Mouse (Mus musculus) MEL (cell line): ENCODE data around the gene Smc4. TPM values are rescaled to one million over a fixed set of nuclear protein-coding genes. Genes with fewer than 3 reads are reported as not detected.
A peak's percentile ranks its signal among the peaks of the same experiment; 100 is the strongest.

ENCODE experiments used
- DNase-seq: peaks from one replicate; pipeline ENCODE4 v3.0.0; 2011; ENCODE audit warnings: low read depth, low spot score
- H3K27ac ChIP-seq: 2 replicates; pipeline ENCODE4 v1.5.1; 2012; ENCODE audit warnings: low read depth, mild to moderate bottlenecking, control low read depth, low read length, moderate library complexity; ENCODE audit not compliant: control insufficient read depth
- H3K27me3 ChIP-seq, 2 experiments: fragments of 150-350 bp in 1 of 2; sonication (generic) in 1 of 2; 2 replicates each; pipeline ENCODE4 v1.6.1; 2012; ENCODE audit warnings: low read length in 2 of 2, mild to moderate bottlenecking in 2 of 2, improper control_type of control experiment in 1 of 2, moderate library complexity in 1 of 2; ENCODE audit not compliant: insufficient read depth in 2 of 2, control insufficient read depth in 1 of 2
- H3K36me3 ChIP-seq, 2 experiments: 2 replicates each; pipeline ENCODE4 v1.6.1; 2012 to 2014; ENCODE audit warnings: low read length in 2 of 2, improper control_type of control experiment in 1 of 2, inconsistent platforms in 1 of 2, mild to moderate bottlenecking in 1 of 2; ENCODE audit not compliant: insufficient read depth in 2 of 2, control insufficient read depth in 1 of 2
- H3K4me1 ChIP-seq, 2 experiments: fragments of 150-350 bp in 1 of 2; sonication (generic) in 1 of 2; 2 replicates each; pipeline ENCODE4 v1.6.1; 2012; ENCODE audit warnings: low read length in 2 of 2, improper control_type of control experiment in 1 of 2, mild to moderate bottlenecking in 1 of 2; ENCODE audit not compliant: insufficient read depth in 2 of 2, control insufficient read depth in 1 of 2
- H3K4me3 ChIP-seq, 2 experiments: fragments of 150-350 bp in 1 of 2; sonication (generic) in 1 of 2; 2 replicates each; pipeline ENCODE4 v1.5.1; 2012; ENCODE audit warnings: low read depth in 2 of 2, low read length in 2 of 2, mild to moderate bottlenecking in 2 of 2, moderate library complexity in 2 of 2, control low read depth in 1 of 2, improper control_type of control experiment in 1 of 2; ENCODE audit not compliant: control insufficient read depth in 1 of 2, insufficient read depth in 1 of 2
- H3K79me2 ChIP-seq: 2 replicates; pipeline ENCODE4 v1.6.1; 2012; ENCODE audit warnings: mild to moderate bottlenecking, low read length, moderate library complexity; ENCODE audit not compliant: control insufficient read depth, poor library complexity, insufficient read depth
- H3K9ac ChIP-seq: 2 replicates; pipeline ENCODE4 v1.6.1; 2012; ENCODE audit warnings: low read depth, mild to moderate bottlenecking, control low read depth, low read length, moderate library complexity; ENCODE audit not compliant: control insufficient read depth, poor library complexity, severe bottlenecking
- H3K9me3 ChIP-seq: fragments of 150-350 bp; sonication (generic); replicated peaks from 2 replicates; pipeline ENCODE4 v1.6.1; 2012; ENCODE audit warnings: mild to moderate bottlenecking, low read length, improper control_type of control experiment, moderate library complexity; ENCODE audit not compliant: insufficient read depth
- BHLHE40 ChIP-seq: IDR thresholded peaks from 2 replicates; pipeline ENCODE4 v1.6.1; 2012; ENCODE audit warnings: low read depth, mild to moderate bottlenecking, inconsistent platforms, low read length, improper control_type of control experiment, borderline replicate concordance
- CHD1 ChIP-seq: IDR thresholded peaks from 2 replicates; pipeline ENCODE4 v1.6.1; 2012; ENCODE audit warnings: low read depth, mild to moderate bottlenecking, inconsistent platforms, low read length, improper control_type of control experiment
- CHD2 ChIP-seq: IDR thresholded peaks from 2 replicates; pipeline ENCODE4 v1.6.1; 2011; ENCODE audit warnings: low read length, improper control_type of control experiment
- CTCF ChIP-seq, 3 experiments: IDR thresholded peaks in 2 of 3; conservative IDR thresholded peaks in 1 of 3; 2 replicates each; pipeline ENCODE4 v1.5.1; 2011 to 2012; ENCODE audit warnings: low read length in 3 of 3, low read depth in 2 of 3, mild to moderate bottlenecking in 2 of 3, improper control_type of control experiment in 1 of 3, inconsistent platforms in 1 of 3, mixed read lengths in 1 of 3, moderate library complexity in 1 of 3; ENCODE audit not compliant: control insufficient read depth in 1 of 3, insufficient read depth in 1 of 3, poor library complexity in 1 of 3, severe bottlenecking in 1 of 3
- E2F4 ChIP-seq: IDR thresholded peaks from 2 replicates; pipeline ENCODE4 v1.6.1; 2011; ENCODE audit warnings: low read depth, low read length, improper control_type of control experiment, borderline replicate concordance
- ELF1 ChIP-seq: IDR thresholded peaks from 2 replicates; pipeline ENCODE4 v1.6.1; 2014; ENCODE audit warnings: low read depth, mild to moderate bottlenecking, inconsistent platforms, low read length, improper control_type of control experiment, moderate library complexity
- EP300 ChIP-seq, 2 experiments: IDR thresholded peaks; 2 replicates each; pipeline ENCODE4 v1.6.1; 2011; ENCODE audit warnings: improper control_type of control experiment in 2 of 2, low read length in 2 of 2, low read depth in 1 of 2, mild to moderate bottlenecking in 1 of 2
- ETS1 ChIP-seq: IDR thresholded peaks from 2 replicates; pipeline ENCODE4 v1.6.1; 2012; ENCODE audit warnings: low read depth, mild to moderate bottlenecking, inconsistent platforms, low read length, improper control_type of control experiment, moderate library complexity
- GABPA ChIP-seq: IDR thresholded peaks from 2 replicates; pipeline ENCODE4 v1.6.1; 2012; ENCODE audit warnings: low read depth, mild to moderate bottlenecking, inconsistent platforms, low read length, improper control_type of control experiment, moderate library complexity
- GATA1 ChIP-seq: IDR thresholded peaks from 2 replicates; pipeline ENCODE4 v1.6.1; 2011; ENCODE audit warnings: low read depth, low read length, improper control_type of control experiment
- HCFC1 ChIP-seq: IDR thresholded peaks from 2 replicates; pipeline ENCODE4 v1.6.1; 2012; ENCODE audit warnings: low read depth, mild to moderate bottlenecking, inconsistent platforms, low read length, improper control_type of control experiment, moderate library complexity
- JUND ChIP-seq: IDR thresholded peaks from 2 replicates; pipeline ENCODE4 v1.6.1; 2011; ENCODE audit warnings: low read depth, mild to moderate bottlenecking, improper control_type of control experiment, low read length
- KAT2A ChIP-seq: conservative IDR thresholded peaks from 2 replicates; pipeline ENCODE4 v1.6.1; 2012; ENCODE audit warnings: low read depth, low read length, improper control_type of control experiment, inconsistent platforms
- MAFK ChIP-seq: IDR thresholded peaks from 2 replicates; pipeline ENCODE4 v1.6.1; 2011; ENCODE audit warnings: low read depth, mild to moderate bottlenecking, low read length, improper control_type of control experiment, borderline replicate concordance
- MAX ChIP-seq: IDR thresholded peaks from 2 replicates; pipeline ENCODE4 v1.6.1; 2011; ENCODE audit warnings: low read length, improper control_type of control experiment
- MAZ ChIP-seq: IDR thresholded peaks from 2 replicates; pipeline ENCODE4 v1.6.1; 2012; ENCODE audit warnings: low read depth, mild to moderate bottlenecking, inconsistent platforms, low read length, improper control_type of control experiment
- MEF2A ChIP-seq: IDR thresholded peaks from 2 replicates; pipeline ENCODE4 v1.6.1; 2014; ENCODE audit warnings: low read depth, mild to moderate bottlenecking, inconsistent platforms, low read length, improper control_type of control experiment; ENCODE audit not compliant: poor library complexity, insufficient replicate concordance, severe bottlenecking; ENCODE audit errors: extremely low read depth
- MXI1 ChIP-seq: IDR thresholded peaks from 2 replicates; pipeline ENCODE4 v1.6.1; 2011; ENCODE audit warnings: mild to moderate bottlenecking, low read depth, low read length, improper control_type of control experiment
- MYB ChIP-seq: IDR thresholded peaks from 2 replicates; pipeline ENCODE4 v1.6.1; 2011; ENCODE audit warnings: mild to moderate bottlenecking, low read depth, low read length, improper control_type of control experiment
- MYC ChIP-seq: IDR thresholded peaks from 2 replicates; pipeline ENCODE4 v1.6.1; 2011; ENCODE audit warnings: low read depth, mild to moderate bottlenecking, low read length, improper control_type of control experiment, moderate library complexity
- NELFE ChIP-seq: IDR thresholded peaks from 2 replicates; pipeline ENCODE4 v1.6.1; 2011; ENCODE audit warnings: low read depth, low read length, improper control_type of control experiment
- NRF1 ChIP-seq: IDR thresholded peaks from 2 replicates; pipeline ENCODE4 v1.6.1; 2014; ENCODE audit warnings: low read depth, mild to moderate bottlenecking, inconsistent platforms, low read length, improper control_type of control experiment, moderate library complexity; ENCODE audit not compliant: poor library complexity, insufficient read depth, severe bottlenecking
- POLR2A ChIP-seq, 2 experiments: IDR thresholded peaks; 2 replicates each; pipeline ENCODE4 v1.6.1; 2011 to 2012; ENCODE audit warnings: low read length in 2 of 2, mild to moderate bottlenecking in 2 of 2, control low read depth in 1 of 2, improper control_type of control experiment in 1 of 2, low read depth in 1 of 2, moderate library complexity in 1 of 2; ENCODE audit not compliant: control insufficient read depth in 1 of 2, insufficient read depth in 1 of 2, poor library complexity in 1 of 2
- POLR2AphosphoS2 ChIP-seq: IDR thresholded peaks from 2 replicates; pipeline ENCODE4 v1.6.1; 2011; ENCODE audit warnings: low read length, improper control_type of control experiment
- POLR2AphosphoS5 ChIP-seq: IDR thresholded peaks from 2 replicates; pipeline ENCODE4 v1.6.1; 2012; ENCODE audit warnings: low read depth, borderline replicate concordance, mild to moderate bottlenecking, inconsistent platforms, low read length, moderate library complexity, mixed read lengths
- RAD21 ChIP-seq: IDR thresholded peaks from 2 replicates; pipeline ENCODE4 v1.6.1; 2011; ENCODE audit warnings: mild to moderate bottlenecking, low read depth, low read length, improper control_type of control experiment
- RCOR1 ChIP-seq: IDR thresholded peaks from 2 replicates; pipeline ENCODE4 v1.6.1; 2012; ENCODE audit warnings: low read depth, mild to moderate bottlenecking, inconsistent platforms, low read length, improper control_type of control experiment
- SIN3A ChIP-seq: IDR thresholded peaks from 2 replicates; pipeline ENCODE4 v1.6.1; 2012; ENCODE audit warnings: low read length, improper control_type of control experiment, inconsistent platforms
- SMC3 ChIP-seq: IDR thresholded peaks from 2 replicates; pipeline ENCODE4 v1.6.1; 2011; ENCODE audit warnings: low read depth, low read length, improper control_type of control experiment
- TAL1 ChIP-seq: IDR thresholded peaks from 2 replicates; pipeline ENCODE4 v1.6.1; 2012; ENCODE audit warnings: mild to moderate bottlenecking, inconsistent platforms, low read length, moderate library complexity, mixed read lengths
- TBP ChIP-seq: IDR thresholded peaks from 2 replicates; pipeline ENCODE4 v1.8.0; 2011; ENCODE audit warnings: low read depth, low read length, improper control_type of control experiment
- TCF12 ChIP-seq: IDR thresholded peaks from 2 replicates; pipeline ENCODE4 v1.6.1; 2014; ENCODE audit warnings: low read depth, mild to moderate bottlenecking, inconsistent platforms, low read length, improper control_type of control experiment, moderate library complexity
- UBTF ChIP-seq: IDR thresholded peaks from 2 replicates; pipeline ENCODE4 v1.6.1; 2012; ENCODE audit warnings: low read depth, mild to moderate bottlenecking, inconsistent platforms, low read length, improper control_type of control experiment, moderate library complexity, borderline replicate concordance; ENCODE audit not compliant: insufficient read depth
- USF1 ChIP-seq: IDR thresholded peaks from 2 replicates; pipeline ENCODE4 v1.6.1; 2014; ENCODE audit warnings: low read depth, mild to moderate bottlenecking, inconsistent platforms, low read length, improper control_type of control experiment, moderate library complexity
- USF2 ChIP-seq, 2 experiments: IDR thresholded peaks; 2 replicates each; pipeline ENCODE4 v1.6.1; 2011 to 2012; ENCODE audit warnings: improper control_type of control experiment in 2 of 2, low read length in 2 of 2, borderline replicate concordance in 1 of 2, inconsistent platforms in 1 of 2, low read depth in 1 of 2, mild to moderate bottlenecking in 1 of 2; ENCODE audit not compliant: insufficient read depth in 1 of 2
- ZC3H11A ChIP-seq: IDR thresholded peaks from 2 replicates; pipeline ENCODE4 v1.6.1; 2012; ENCODE audit warnings: low read depth, mild to moderate bottlenecking, inconsistent platforms, low read length, improper control_type of control experiment
- ZKSCAN1 ChIP-seq: IDR thresholded peaks from 2 replicates; pipeline ENCODE4 v1.6.1; 2012; ENCODE audit warnings: low read depth, mild to moderate bottlenecking, inconsistent platforms, low read length, improper control_type of control experiment, moderate library complexity
- ZMIZ1 ChIP-seq: IDR thresholded peaks from 2 replicates; pipeline ENCODE4 v1.6.1; 2012; ENCODE audit warnings: low read depth, mild to moderate bottlenecking, inconsistent platforms, low read length, improper control_type of control experiment, moderate library complexity
- ZNF384 ChIP-seq: IDR thresholded peaks from 2 replicates; pipeline ENCODE4 v1.6.1; 2012; ENCODE audit warnings: low read depth, mild to moderate bottlenecking, inconsistent platforms, low read length, improper control_type of control experiment
- polyA plus RNA-seq, 2 experiments: library from polyadenylated mRNA; stranded (reverse) in 1 of 2; unstranded in 1 of 2; fragments of >175 nt in 1 of 2; fragments of >200 nt in 1 of 2; gene quantifications; 2 replicates each; pipeline versions ENCODE4 v1.2.1 to v1.2.4; 2012; ENCODE audit warnings: low replicate concordance in 2 of 2, low read depth in 1 of 2; ENCODE audit not compliant: insufficient read length in 2 of 2, insufficient read depth in 1 of 2, missing spikeins in 1 of 2
- total RNA-seq: library from RNA; depleted of rRNA; stranded (reverse); fragments of 300-350 nt; gene quantifications from 2 replicates; pipeline ENCODE4 v1.2.3, GENCODE M21; 2012

Gene Smc4
- total and polyA plus RNA-seq, 3 experiments = 75.9 to 1,112 (median 88.7) TPM

- no peaks in the 10 kb centered on the region for H3K9me3 ChIP-seq
- no peaks in the 10 kb centered on the region for H3K79me2 ChIP-seq
- no peak for TF ChIP-seq NRF1
- no peak for TF ChIP-seq CHD2
- no peak for TF ChIP-seq CHD1
- TF ChIP-seq CTCF (IDR thresholded peaks at IDR 0.05 in 2 of 3, conservative IDR thresholded peaks at IDR 0.05 in 1 of 3; ENCODE audit: control insufficient read depth in 1 of 3, insufficient read depth in 1 of 3, low read depth in 2 of 3, low read length in 3 of 3, poor library complexity in 1 of 3, severe bottlenecking in 1 of 3) = peak; percentile 24 to 70 (median 47)
- TF ChIP-seq SIN3A = no peak
- no peak for TF ChIP-seq MYC
- no peak for TF ChIP-seq ETS1
- peak; percentile 59 for TF ChIP-seq SMC3
- TF ChIP-seq E2F4 = no peak
- TF ChIP-seq GABPA = no peak
- TF ChIP-seq USF2 (IDR thresholded peaks at IDR 0.05; ENCODE audit: borderline replicate concordance in 1 of 2, insufficient read depth in 1 of 2, low read depth in 1 of 2, low read length in 2 of 2) = no peak
- TF ChIP-seq USF1 = no peak
- no peak for TF ChIP-seq TAL1
- no peak for TF ChIP-seq POLR2AphosphoS2
- TF ChIP-seq MAFK = no peak
- peak; percentile 75 for TF ChIP-seq RAD21
- no peak for TF ChIP-seq NELFE
- no peak for TF ChIP-seq POLR2A (IDR thresholded peaks at IDR 0.05; ENCODE audit: control insufficient read depth in 1 of 2, insufficient read depth in 1 of 2, low read depth in 1 of 2, low read length in 2 of 2, poor library complexity in 1 of 2)
- no peak for TF ChIP-seq MAX
- TF ChIP-seq JUND = no peak
- no peak for TF ChIP-seq EP300 (IDR thresholded peaks at IDR 0.05; ENCODE audit: low read depth in 1 of 2, low read length in 2 of 2)
- TF ChIP-seq TCF12 = no peak
- no peak for TF ChIP-seq MAZ
- no peak for TF ChIP-seq MXI1
- TF ChIP-seq BHLHE40 = no peak
- no peak for TF ChIP-seq POLR2AphosphoS5
- peak; percentile 53 for TF ChIP-seq ZC3H11A
- no peak for TF ChIP-seq HCFC1
- TF ChIP-seq ELF1 = no peak
- no peak for TF ChIP-seq MYB
- no peak for TF ChIP-seq GATA1
- TF ChIP-seq TBP = no peak
- TF ChIP-seq KAT2A = no peak
- peak; percentile 76 for TF ChIP-seq ZNF384
- TF ChIP-seq ZKSCAN1 = no peak
- no peak for TF ChIP-seq UBTF
- no peak for TF ChIP-seq ZMIZ1
- no peak for TF ChIP-seq MEF2A
- TF ChIP-seq RCOR1 = no peak
- H3K27ac ChIP-seq = no peak overlapping the region
- no peak overlapping the region for H3K9ac ChIP-seq
- no peak overlapping the region for H3K4me3 ChIP-seq
- no peaks in the 10 kb centered on the region for H3K27me3 ChIP-seq
- peaks cover 5 to 9% of the 10 kb centered on the region in 2 experiments; a peak in 3 of 4 replicates for H3K4me1 ChIP-seq
- H3K36me3 ChIP-seq = peaks cover 0 to 13% of the 10 kb centered on the region in 2 experiments; a peak in 2 of 4 replicates
- peak; percentile 62 for DNase-seq
These were observed 39.9 kb upstream of the Smc4 start for GRCm38 (mm10) chr3:68964682-68965081.
